Mouse (Mus musculus) kidney, postnatal 0 days (tissue): ENCODE measurements around the gene Krt78. TPM values are rescaled to one million over a fixed set of nuclear protein-coding genes. Genes with fewer than 3 reads are reported as not detected.
"Not testable (repeated sequence)": the region's sequence is repeated elsewhere in the genome, so short reads cannot be mapped to it uniquely, and the experiment has no call there.

Experiments used
- ATAC-seq: fragments of 200-750 bp; cut with Nextera tagmentation; replicated peaks from 2 replicates; pipeline ENCODE4 v1.8.0; 2017; ENCODE audit warnings: low read depth, moderate number of reproducible peaks, moderate TSS enrichment, moderate library complexity; ENCODE audit not compliant: low FRiP score
- DNase-seq: peaks from one replicate; pipeline ENCODE4 v3.0.0-alpha.2; 2016; ENCODE audit warnings: low spot score
- H3K27ac ChIP-seq: fragments of 300-500 bp; sonication (generic); 2 replicates; pipeline ENCODE4 v1.5.1; 2014; ENCODE audit warnings: mild to moderate bottlenecking
- H3K27me3 ChIP-seq: fragments of 300-500 bp; sonication (generic); 2 replicates; pipeline ENCODE4 v1.6.1; 2014; ENCODE audit warnings: low read length, mixed read lengths; ENCODE audit not compliant: insufficient read depth
- H3K36me3 ChIP-seq: fragments of 300-500 bp; sonication (generic); 2 replicates; pipeline ENCODE4 v1.6.1; 2014; ENCODE audit warnings: low read length, mixed read lengths; ENCODE audit not compliant: insufficient read depth
- H3K4me1 ChIP-seq: fragments of 300-500 bp; sonication (generic); replicated peaks from 2 replicates; pipeline ENCODE4 v1.6.1; 2014; ENCODE audit warnings: antibody characterized with exemption, low read length, mixed read lengths; ENCODE audit not compliant: insufficient read depth
- H3K4me2 ChIP-seq: fragments of 300-500 bp; sonication (generic); 2 replicates; pipeline ENCODE4 v1.6.1; 2014; ENCODE audit warnings: mild to moderate bottlenecking, low read length, moderate library complexity, mixed read lengths
- H3K4me3 ChIP-seq: fragments of 300-500 bp; sonication (generic); replicated peaks from 2 replicates; pipeline ENCODE4 v1.5.1; 2014; ENCODE audit warnings: low read depth, low read length
- H3K9ac ChIP-seq: fragments of 300-500 bp; sonication (generic); 2 replicates; pipeline ENCODE4 v1.6.1; 2014; ENCODE audit warnings: low read depth, low read length
- H3K9me3 ChIP-seq: fragments of 300-500 bp; sonication (generic); replicated peaks from 2 replicates; pipeline ENCODE4 v1.6.1; 2016; ENCODE audit warnings: low read length, inconsistent platforms, mixed read lengths
- CTCF ChIP-seq: IDR thresholded peaks from 2 replicates; pipeline ENCODE4 v1.5.1; 2016; ENCODE audit warnings: antibody characterized with exemption, low read depth, mild to moderate bottlenecking, moderate library complexity
- WGBS: fragments of 180-500 bp; shearing (Covaris S2); extraction: QIAGEN DNeasy Blood & Tissue Kit; methylation state at CpG from one replicate; pipeline ENCODE4 v1.1.7; 2014; 5-methylcytosine and 5-hydroxymethylcytosine counted together
- polyA plus RNA-seq: library from polyadenylated mRNA; unstranded; fragments of >200 nt; fragmentation: Nextera tagmentation; extraction: Ambion mirVana; gene quantifications from 2 replicates; pipeline ENCODE4 v1.2.1, GENCODE M21; 2015

Krt78 gene
- 0.07 TPM in 1 of 2 replicates, not detected in the other for polyA plus RNA-seq

GRCm38 (mm10) chr15:101954187-101954586, at the start of gene Krt78:
Krt78 (minus strand) TSS chr15:101954287.
- H3K4me2 ChIP-seq, result no peak within 1 kb of the TSS
- no peaks in the 10 kb centered on the region for H3K4me1 ChIP-seq
- no peak within 1 kb of the TSS for H3K4me3 ChIP-seq
- H3K9me3 ChIP-seq, result no peaks in the 10 kb centered on the region
- TF ChIP-seq CTCF, result no peak
- no peaks in the 10 kb centered on the region for H3K27me3 ChIP-seq
- H3K36me3 ChIP-seq, result no peaks in the 10 kb centered on the region
- WGBS, result 85% methylated on average over 9 of the region's 9 CpGs
- DNase-seq (no peak), ATAC-seq (no peak)
- H3K27ac ChIP-seq, result no peak within 1 kb of the TSS
- H3K9ac ChIP-seq, result no peak within 1 kb of the TSS

GRCm38 (mm10) chr15:102003516-102003915, 49.4 kb upstream of the Krt78 start:
- no peak for TF ChIP-seq CTCF
- Histone ChIP-seq H3K4me1 (peaks cover 11% of the 10 kb centered on the region; the same call in 1 of the 2 replicates), H3K27ac (peak overlapping the region; percentile 61), H3K27me3 (no peaks in the 10 kb centered on the region), H3K4me2 (peak overlapping the region; percentile 61), H3K9ac (peak overlapping the region; percentile 64), H3K9me3 (no peaks in the 10 kb centered on the region), H3K4me3 (peak overlapping the region; percentile 42), H3K36me3 (0 out of 2 replicates have a peak, but pooled peaks cover 2% of the 10 kb centered on the region)
- 24% methylated on average over 12 of the region's 12 CpGs for WGBS
- DNase-seq, result no peak
- ATAC-seq, result no peak; the same call in 1 of the 2 replicates

GRCm38 (mm10) chr15:102002646-102003488, 48.8 kb upstream of the Krt78 start:
- no peak for TF ChIP-seq CTCF
- Histone ChIP-seq H3K9ac (peak overlapping the region; percentile 64), H3K27me3 (no peaks in the 10 kb centered on the region), H3K4me2 (peak overlapping the region; percentile 61), H3K36me3 (0 out of 2 replicates have a peak, but pooled peaks cover 2% of the 10 kb centered on the region), H3K4me3 (peak overlapping the region; percentile 42), H3K4me1 (peaks cover 11% of the 10 kb centered on the region; the same call in 1 of the 2 replicates), H3K9me3 (no peaks in the 10 kb centered on the region), H3K27ac (peak overlapping the region; percentile 61)
- peak; percentile 86 for ATAC-seq
- 5% methylated on average over 34 of the region's 34 CpGs for WGBS
- DNase-seq, result peak; percentile 85

DNA sequence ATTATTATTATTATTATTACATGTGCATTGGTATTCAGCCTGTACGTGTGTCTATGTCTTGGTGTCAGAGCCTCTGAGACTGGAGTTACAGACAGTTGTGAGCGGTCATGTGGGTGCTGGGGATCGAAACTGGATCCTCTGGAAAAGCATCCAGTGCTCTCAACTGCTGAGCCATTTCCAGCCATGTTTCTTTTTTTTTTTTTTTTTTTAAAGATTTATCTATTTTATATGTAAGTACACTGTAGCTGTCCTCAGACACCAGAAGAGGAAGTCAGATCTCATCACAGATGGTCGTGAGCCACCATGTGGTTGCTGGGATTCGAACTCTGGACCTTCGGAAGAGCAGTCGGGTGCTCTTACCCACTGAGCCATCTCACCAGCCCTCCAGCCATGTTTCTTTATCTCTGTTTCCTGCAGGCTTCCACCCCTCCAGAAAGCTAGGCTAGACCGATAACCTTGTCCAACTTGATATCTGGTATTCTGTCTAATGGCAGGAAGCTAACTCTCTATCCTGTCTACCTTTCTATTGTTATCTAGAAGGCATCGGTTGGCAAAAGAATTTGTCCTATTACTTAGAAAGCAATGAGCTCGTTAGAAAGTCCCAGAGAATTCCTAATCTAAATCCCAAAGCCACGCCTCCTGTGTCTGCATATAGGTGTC, 45.7 kb upstream of the Krt78 start:
- Histone ChIP-seq H3K9ac (no peak overlapping the region), H3K27ac (no peak overlapping the region), H3K27me3 (no peaks in the 10 kb centered on the region), H3K4me3 (no peak overlapping the region), H3K36me3 (0 out of 2 replicates have a peak, but pooled peaks cover 2% of the 10 kb centered on the region), H3K9me3 (no peaks in the 10 kb centered on the region), H3K4me2 (no peak overlapping the region), H3K4me1 (peaks cover 3% of the 10 kb centered on the region; the same call in 1 of the 2 replicates)
- no peak for ATAC-seq
- no peak for DNase-seq
- no peak for TF ChIP-seq CTCF
- WGBS, result 85% methylated on average over 11 of the region's 11 CpGs

- Histone ChIP-seq H3K4me2 (no peak overlapping the region), H3K4me3 (no peak overlapping the region), H3K9me3 (no peaks in the 10 kb centered on the region), H3K27me3 (no peaks in the 10 kb centered on the region), H3K36me3 (0 out of 2 replicates have a peak, but pooled peaks cover 2% of the 10 kb centered on the region), H3K9ac (no peak overlapping the region), H3K4me1 (peaks cover 3% of the 10 kb centered on the region; the same call in 1 of the 2 replicates), H3K27ac (no peak overlapping the region)
- no peak for ATAC-seq
- 88% methylated on average over 11 of the region's 11 CpGs for WGBS
- TF ChIP-seq CTCF, result no peak
- DNase-seq, result no peak
Measured at GRCm38 (mm10) chr15:101999156-101999555, 45.1 kb upstream of the Krt78 start.

- not testable (repeated sequence) for DNase-seq, ATAC-seq, H3K9me3 ChIP-seq, H3K4me1 ChIP-seq, H3K4me2 ChIP-seq, H3K36me3 ChIP-seq, H3K9ac ChIP-seq, H3K27me3 ChIP-seq, H3K4me3 ChIP-seq, H3K27ac ChIP-seq
- 59% methylated on average over 11 of the region's 11 CpGs for WGBS
Measured at GRCm38 (mm10) chr15:101996450-101997078, 42.5 kb upstream of the Krt78 start.
